Mouse (Mus musculus): ENCODE results near the gene Calm1.

Calm1 gene

GRCm38 (mm10) chr12:100198967-100199660 is at the start of gene Calm1:
Gene Calm1 (plus strand): TSS chr12:100199435.
- WGBS, result 1% methylated on average over 58 of the region's 58 CpGs

DNA sequence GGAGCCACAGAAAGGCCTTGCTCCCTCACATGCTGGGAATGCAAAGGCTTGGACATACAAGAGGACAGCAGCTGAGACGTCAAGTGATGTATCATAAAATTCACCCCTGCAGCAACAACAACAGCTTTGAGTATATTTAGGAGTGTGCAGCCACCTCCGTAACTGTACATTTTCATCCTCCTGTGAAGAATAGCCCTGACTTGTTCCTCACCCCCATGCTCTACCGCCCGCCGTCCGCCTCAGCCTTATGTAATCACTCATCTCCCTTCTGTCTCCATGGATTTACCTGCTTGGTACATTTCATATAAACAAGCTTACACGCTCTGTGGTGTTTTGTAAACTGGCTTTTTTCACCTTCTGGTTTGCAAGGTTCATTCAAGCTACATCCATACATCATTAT is 46.8 kb upstream of the Calm1 start:
- WGBS, result 71% methylated on average over 7 of the region's 7 CpGs

DNA sequence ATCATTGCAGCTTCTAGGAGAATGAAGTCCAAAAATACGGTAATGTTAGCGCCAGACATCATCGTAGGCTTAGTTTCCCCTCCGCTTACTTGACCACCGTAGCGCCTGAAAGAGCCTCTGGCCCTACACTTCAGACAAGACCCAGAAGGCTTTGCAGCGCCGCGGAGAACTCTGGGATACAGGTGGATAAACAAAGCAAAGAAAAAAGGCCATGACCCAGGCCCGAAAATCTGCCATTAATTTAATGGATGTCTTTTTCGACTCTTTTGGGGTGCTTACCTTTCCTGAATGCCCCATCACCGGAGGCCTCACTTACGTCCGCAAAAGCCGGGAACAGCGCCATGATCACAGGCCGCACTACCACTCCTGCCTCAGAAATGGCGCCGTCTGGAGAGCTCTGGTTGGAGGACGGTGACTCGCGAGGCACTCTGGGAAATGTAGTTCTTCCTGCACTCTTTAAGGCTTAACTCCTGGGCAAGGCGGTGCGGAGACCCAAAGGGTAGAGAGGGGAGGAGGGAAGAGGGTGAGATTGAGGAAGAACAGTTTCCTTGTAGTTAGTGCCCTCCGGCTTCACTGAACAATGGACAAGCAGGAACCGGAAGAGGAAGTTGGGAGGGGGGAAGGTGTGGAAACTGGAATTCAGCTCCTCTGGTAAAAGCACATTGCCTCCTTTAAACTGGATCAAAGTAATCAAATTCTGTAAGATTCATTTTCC is 39.8 kb upstream of the Calm1 start, which contains the start of gene Nrde2:
Nrde2 (minus strand) TSS at position 393 of the 715 bp plus-strand sequence.
- WGBS, result under 1% methylated on average over 26 of the region's 26 CpGs

DNA sequence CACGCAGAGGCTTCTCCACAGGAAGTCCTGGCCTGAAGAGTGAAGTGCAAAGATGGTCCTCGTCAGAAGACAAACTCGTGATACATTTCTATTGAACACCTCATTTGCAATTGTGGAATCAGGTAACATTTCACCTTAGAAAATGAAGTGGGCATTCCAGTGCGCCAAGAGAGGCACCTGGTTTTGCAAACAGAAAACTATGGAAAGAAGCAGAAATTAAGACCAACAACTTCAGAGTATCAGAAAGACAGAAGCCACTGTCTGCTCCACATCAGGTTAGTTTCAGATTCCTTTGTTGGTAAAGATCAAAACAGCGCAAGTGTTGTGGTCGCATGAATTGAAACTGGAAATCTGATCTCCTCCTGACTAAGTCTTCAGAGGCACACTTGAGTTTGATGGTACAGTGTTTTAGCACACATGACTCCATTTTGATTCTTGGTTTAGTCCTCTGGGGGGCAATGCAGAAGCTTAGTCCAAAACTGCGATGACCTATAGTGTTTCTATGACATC is 34.2 kb upstream of the Calm1 start:
- WGBS, result 89% methylated on average over 7 of the region's 7 CpGs

GRCm38 (mm10) chr12:100166177-100166576 is 33.1 kb upstream of the Calm1 start:
- 13% methylated on average over 3 of the region's 3 CpGs for WGBS

- WGBS, result 34% methylated on average over 8 of the region's 8 CpGs
Observed at GRCm38 (mm10) chr12:100166939-100167338, 32.3 kb upstream of the Calm1 start.

GRCm38 (mm10) chr12:100167502-100167901 is 31.7 kb upstream of the Calm1 start:
- 78% methylated on average over 1 of the region's 1 CpGs for WGBS

- WGBS, result 14% methylated on average over 28 of the region's 28 CpGs
Observed at GRCm38 (mm10) chr12:100167931-100168871, 31.0 kb upstream of the Calm1 start.

DNA sequence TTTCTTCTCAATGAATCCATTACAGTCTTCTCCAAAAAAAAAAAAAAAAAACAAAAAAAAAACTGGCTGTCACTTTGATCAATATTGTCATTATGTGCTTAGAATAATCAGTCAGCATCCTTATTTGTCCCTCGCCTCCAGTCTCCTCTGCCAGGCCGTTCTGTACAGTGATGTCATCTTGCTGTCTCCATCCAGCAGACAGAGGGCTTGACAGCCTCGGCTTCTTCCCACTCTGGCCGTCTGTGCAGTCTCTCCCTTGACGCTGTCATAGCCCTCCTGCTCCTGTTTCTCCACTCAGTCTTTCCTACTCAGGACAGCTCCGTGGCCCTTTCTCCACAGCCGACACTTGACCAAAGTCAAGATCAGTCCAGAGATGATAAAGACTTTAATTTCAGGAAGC is 26.8 kb upstream of the Calm1 start:
- 53% methylated on average over 7 of the region's 7 CpGs for WGBS

DNA sequence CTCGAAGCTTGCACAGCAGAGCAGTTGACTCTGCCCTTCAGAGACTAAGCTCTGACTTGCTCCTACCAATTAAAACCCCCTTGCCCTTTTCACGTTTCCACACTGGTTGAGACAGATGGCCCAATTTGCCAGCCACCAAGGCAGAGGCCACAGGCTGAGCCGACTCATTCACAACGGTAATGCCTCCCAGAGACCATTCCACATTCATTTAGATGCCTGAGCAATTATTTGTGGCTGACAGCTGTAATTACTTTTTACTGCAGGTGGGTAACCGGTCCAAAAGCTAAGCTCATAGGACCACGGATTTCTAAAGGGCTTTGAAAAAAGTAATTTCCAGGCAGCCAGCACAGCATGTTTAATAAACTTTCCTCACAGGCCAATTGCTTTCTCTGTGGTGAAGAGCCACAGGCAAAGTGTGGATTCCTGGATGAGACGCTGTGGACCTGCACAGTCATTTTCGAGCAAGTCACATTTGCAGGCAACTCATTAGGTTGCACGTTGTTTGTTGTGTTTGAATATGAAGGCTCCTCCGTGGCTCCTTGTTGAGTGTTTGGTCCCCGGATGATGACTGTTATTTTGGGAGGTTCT is 22.7 kb upstream of the Calm1 start:
- 62% methylated on average over 11 of the region's 11 CpGs for WGBS

DNA sequence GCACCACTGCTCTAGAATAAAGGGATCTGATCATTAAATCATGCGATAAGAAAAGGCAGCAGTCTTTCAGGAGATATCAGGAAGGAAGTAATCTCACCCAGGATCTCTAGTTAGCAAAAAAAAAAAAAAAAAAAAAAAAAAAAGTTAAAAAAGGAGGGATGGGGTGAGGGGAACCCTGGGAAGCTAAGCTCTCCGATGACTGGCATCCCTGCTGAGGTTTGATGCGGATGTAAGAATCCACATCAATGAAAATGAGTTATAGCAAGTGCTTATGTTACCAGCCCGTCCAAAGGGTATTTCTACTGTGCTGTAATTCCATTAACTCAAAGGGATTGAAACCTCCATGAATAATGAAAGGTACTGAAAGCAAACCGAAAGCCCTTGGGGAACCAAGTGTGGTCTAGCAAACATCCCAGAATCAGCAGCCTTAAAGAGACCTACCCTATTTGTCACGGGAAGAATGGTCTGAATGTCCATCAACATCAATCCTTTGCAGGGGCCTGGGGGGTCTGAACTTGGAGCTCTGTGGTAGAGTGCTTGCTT is 20.3 kb upstream of the Calm1 start:
- WGBS, result 78% methylated on average over 6 of the region's 6 CpGs

- WGBS, result 95% methylated on average over 13 of the region's 13 CpGs
Observed at GRCm38 (mm10) chr12:100180802-100181201, 18.4 kb upstream of the Calm1 start.

DNA sequence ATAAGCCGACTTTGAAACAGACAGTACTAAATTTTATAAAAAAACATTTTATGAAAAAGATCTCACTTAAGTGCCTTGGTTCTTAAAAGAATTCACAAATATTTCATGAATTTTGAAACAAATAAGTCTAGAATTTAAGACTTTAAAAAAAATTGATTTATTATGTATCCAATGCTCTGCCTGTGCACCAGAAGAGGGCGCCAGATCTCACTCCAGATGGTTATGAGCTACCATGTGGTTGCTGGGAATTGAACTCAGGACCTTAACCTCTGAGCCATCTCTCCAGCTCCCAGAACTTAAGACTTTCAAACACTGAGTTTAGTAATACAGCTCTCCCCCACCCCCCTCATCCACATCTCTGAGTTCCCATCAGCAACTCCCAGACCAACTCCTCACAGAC is 16.6 kb upstream of the Calm1 start:
- 83% methylated on average over 2 of the region's 2 CpGs for WGBS

GRCm38 (mm10) chr12:100183970-100184369 is 15.3 kb upstream of the Calm1 start:
- 64% methylated on average over 5 of the region's 5 CpGs for WGBS

- WGBS, result 74% methylated on average over 2 of the region's 2 CpGs
Observed at GRCm38 (mm10) chr12:100184976-100185375, 14.3 kb upstream of the Calm1 start.

DNA sequence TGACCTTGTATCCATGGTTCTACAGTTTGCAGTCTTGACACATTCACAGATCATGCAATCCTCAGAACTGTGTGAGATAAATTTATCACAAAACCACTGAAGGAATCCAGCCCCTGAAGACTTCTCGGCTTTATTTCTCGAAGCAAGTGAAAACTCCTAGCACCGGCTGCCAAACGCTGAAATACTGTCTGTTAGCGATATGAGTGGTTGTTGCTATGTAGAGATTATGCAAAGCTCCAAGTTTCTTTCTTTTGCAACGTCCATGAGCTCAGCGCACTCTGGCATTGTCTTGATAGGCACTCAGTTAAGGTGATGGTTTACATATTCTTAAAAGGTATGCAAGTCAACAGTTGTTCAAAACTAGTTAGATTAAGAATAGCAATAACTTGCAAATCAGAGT is 13.3 kb upstream of the Calm1 start:
- WGBS, result 37% methylated on average over 7 of the region's 7 CpGs

- WGBS, result 6% methylated on average over 6 of the region's 6 CpGs
Observed at GRCm38 (mm10) chr12:100186376-100186775, 12.9 kb upstream of the Calm1 start.

GRCm38 (mm10) chr12:100187013-100187755 is 12.1 kb upstream of the Calm1 start:
- WGBS, result under 1% methylated on average over 52 of the region's 52 CpGs

DNA sequence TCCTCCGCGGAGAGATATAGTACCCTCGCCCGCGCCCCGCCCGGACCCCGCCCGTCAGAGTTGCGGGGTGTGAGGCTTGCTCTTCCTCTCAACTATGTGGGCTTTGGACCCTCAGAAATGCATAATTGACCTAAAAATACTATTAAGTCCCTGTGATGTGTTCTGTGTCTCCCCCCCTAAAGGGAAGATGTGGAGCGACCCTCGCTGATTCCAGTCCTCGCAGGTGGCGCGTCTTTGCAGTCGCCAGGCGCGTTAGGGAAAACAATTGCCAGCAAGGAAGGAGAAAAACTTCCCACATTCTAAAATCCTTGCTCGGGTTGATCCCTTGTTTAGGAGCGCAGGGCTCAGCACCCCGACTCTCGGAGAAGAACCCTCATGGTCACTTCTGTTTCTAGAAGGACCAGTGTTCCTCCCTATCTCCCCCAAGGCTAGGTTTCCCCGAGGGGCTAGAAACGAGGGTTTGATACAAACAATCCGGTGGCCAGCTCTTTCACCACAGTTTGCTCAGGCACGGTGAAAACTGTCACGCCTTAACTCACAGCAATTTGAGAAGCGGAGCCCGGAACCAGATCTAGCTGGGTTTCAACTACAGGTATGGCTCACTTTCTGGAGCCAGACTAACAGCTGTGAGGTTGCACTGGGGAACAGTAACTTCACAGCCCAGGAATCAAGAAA is 11.3 kb upstream of the Calm1 start:
- WGBS, result under 1% methylated on average over 29 of the region's 29 CpGs

- 94% methylated on average over 6 of the region's 6 CpGs for WGBS
Observed at GRCm38 (mm10) chr12:100190802-100191201, 8.4 kb upstream of the Calm1 start.

Data from cerebral cortex, adult 2 months (tissue).